Mouse (Mus musculus) telencephalon, adult 2 months (tissue): Measurements from ENCODE around the gene Ppfia4.
"Not testable (repeated sequence)": the region's sequence is repeated elsewhere in the genome, so short reads cannot be mapped to it uniquely, and the experiment has no call there.

Source experiments
- DNase-seq: peaks from one replicate; pipeline ENCODE4 v3.0.0-alpha.2; 2011; ENCODE audit warnings: low read depth, low spot score

Ppfia4 gene

GRCm38 (mm10) chr1:134272754-134273250 is 59.9 kb downstream of the Ppfia4 start:
- no peak for DNase-seq

GRCm38 (mm10) chr1:134270026-134270425 is 62.7 kb downstream of the Ppfia4 start:
- DNase-seq: no peak

- DNase-seq: no peak
Observed at GRCm38 (mm10) chr1:134265797-134266196, 66.9 kb downstream of the Ppfia4 start.

- no peak for DNase-seq
Observed at GRCm38 (mm10) chr1:134264341-134264740, 68.4 kb downstream of the Ppfia4 start.

- not testable (repeated sequence) for DNase-seq
Observed at GRCm38 (mm10) chr1:134249681-134250080, 83.0 kb downstream of the Ppfia4 start.
